Mouse (Mus musculus) heart, adult 2 months (tissue): ENCODE measurements around the gene Gucy2d. TPM values are rescaled to one million over a fixed set of nuclear protein-coding genes. Genes with fewer than 3 reads are reported as not detected.
A peak's percentile ranks its signal among the peaks of the same experiment; 100 is the strongest.

Experiments used
- DNase-seq, 2 experiments: peaks; one replicate each; pipeline ENCODE4 v3.0.0; 2021
- H3K27ac ChIP-seq: fragments of 200-600 bp; 2 replicates; pipeline ENCODE4 v1.8.1; 2022
- H3K27me3 ChIP-seq: fragments of 200-500 bp; 2 replicates; pipeline ENCODE4 v1.6.1; 2012; ENCODE audit warnings: mild to moderate bottlenecking, low read length, inconsistent platforms, mixed read lengths; ENCODE audit not compliant: control insufficient read depth, insufficient read depth
- H3K36me3 ChIP-seq: fragments of 200-500 bp; 2 replicates; pipeline ENCODE4 v1.6.1; 2012; ENCODE audit warnings: low read length, inconsistent platforms; ENCODE audit not compliant: control insufficient read depth, insufficient read depth
- H3K4me1 ChIP-seq: fragments of 200-500 bp; 2 replicates; pipeline ENCODE4 v1.6.1; 2011; ENCODE audit warnings: low read length; ENCODE audit not compliant: control insufficient read depth, insufficient read depth
- H3K4me3 ChIP-seq: fragments of 200-600 bp; 2 replicates; pipeline ENCODE4 v1.8.1; 2022
- H3K79me2 ChIP-seq: fragments of 200-500 bp; replicated peaks from 2 replicates; pipeline ENCODE4 v1.6.1; 2012; ENCODE audit warnings: mild to moderate bottlenecking, inconsistent platforms, low read length, moderate library complexity, mixed read lengths; ENCODE audit not compliant: control insufficient read depth, insufficient read depth
- H3K9ac ChIP-seq: fragments of 200-500 bp; 2 replicates; pipeline ENCODE4 v1.6.1; 2012; ENCODE audit warnings: low read depth, mild to moderate bottlenecking, control low read depth, inconsistent platforms, low read length, mixed read lengths
- CTCF ChIP-seq: fragments of 200-600 bp; IDR thresholded peaks from 2 replicates; pipeline ENCODE4 v1.8.1; 2022; ENCODE audit warnings: antibody characterized with exemption, mild to moderate bottlenecking, moderate library complexity
- EP300 ChIP-seq: fragments of 200-500 bp; IDR thresholded peaks from 2 replicates; pipeline ENCODE4 v1.6.1; 2011; ENCODE audit warnings: low read depth, low read length, control low read depth; ENCODE audit not compliant: insufficient read depth
- POLR2A ChIP-seq: fragments of 200-500 bp; IDR thresholded peaks from 2 replicates; pipeline ENCODE4 v1.6.1; 2011; ENCODE audit warnings: mild to moderate bottlenecking, low read depth, low read length, control low read depth; ENCODE audit not compliant: insufficient read depth
- WGBS: fragments of 180-500 bp; shearing (Covaris S2); methylation state at CpG from one replicate; pipeline ENCODE4 v1.1.7; 2018; 5-methylcytosine and 5-hydroxymethylcytosine counted together
- intact Hi-C: fragments of 180-260 bp; cut with DNase I; formaldehyde crosslinking; loops from one replicate; pipeline ENCODE4 v1.15.1; 2025
- polyA plus RNA-seq: library from polyadenylated mRNA; depleted of rRNA; stranded (reverse); fragments of >200 nt; gene quantifications from 2 replicates; pipeline ENCODE4 v1.2.3, GENCODE M21; 2012; rRNA removed
- total RNA-seq, 2 experiments: library from RNA; stranded (reverse); gene quantifications; 2 replicates each; pipeline ENCODE4 v1.2.3; 2021

The Gucy2d gene
- total and polyA plus RNA-seq, 3 experiments: 0.20 to 0.21 TPM; not detected in 1

- peak; percentile 68 to 79 for DNase-seq
- 45% methylated on average over 5 of the region's 5 CpGs for WGBS
Measured at GRCm38 (mm10) chr7:98522576-98522975, 82.4 kb downstream of the Gucy2d start.

GRCm38 (mm10) chr7:98523070-98523812, 83.0 kb downstream of the Gucy2d start:
- 55% methylated on average over 8 of the region's 8 CpGs for WGBS
- no peak overlapping the region for H3K9ac ChIP-seq
- peak; percentile 78 to 85 for DNase-seq
- TF ChIP-seq EP300 (no peak), POLR2A (no peak), CTCF (no peak; the same call in 1 of the 2 replicates)
- H3K27me3 ChIP-seq: no peaks in the 10 kb centered on the region
- H3K4me1 ChIP-seq: peaks cover 23% of the 10 kb centered on the region
- intact Hi-C loops: loop anchor here (2.0 to 5.0 kb wide), 3 partner anchors 20 to 41 kb away; no protein-coding TSS in a partner anchor
- H3K4me3 ChIP-seq: no peak overlapping the region
- no peaks in the 10 kb centered on the region for H3K79me2 ChIP-seq
- no peaks in the 10 kb centered on the region for H3K36me3 ChIP-seq
- peak overlapping the region; percentile 74 for H3K27ac ChIP-seq

More at GRCm38 (mm10) chr7:98522576-98522975, 82.4 kb downstream of the Gucy2d start:
- TF ChIP-seq EP300 (0 out of 2 replicates have a peak, but pooled peaks have one; percentile 5), POLR2A (no peak)
- Histone ChIP-seq H3K4me1 (peaks cover 23% of the 10 kb centered on the region), H3K4me3 (no peak overlapping the region), H3K36me3 (no peaks in the 10 kb centered on the region), H3K27ac (peak overlapping the region; percentile 74), H3K79me2 (no peaks in the 10 kb centered on the region), H3K27me3 (no peaks in the 10 kb centered on the region), H3K9ac (no peak overlapping the region)
- intact Hi-C loops: loop anchor here (2.0 to 5.0 kb wide), 3 partner anchors 20 to 40 kb away; no protein-coding TSS in a partner anchor

GRCm38 (mm10) chr7:98523813-98524361, 83.7 kb downstream of the Gucy2d start:
- intact Hi-C loops: loop anchor here (2.0 to 5.0 kb wide), 4 partner anchors 19 to 42 kb away; no protein-coding TSS in a partner anchor
- Histone ChIP-seq H3K79me2 (no peaks in the 10 kb centered on the region), H3K27me3 (no peaks in the 10 kb centered on the region), H3K36me3 (no peaks in the 10 kb centered on the region), H3K4me1 (peaks cover 23% of the 10 kb centered on the region), H3K4me3 (no peak overlapping the region), H3K27ac (peak overlapping the region; percentile 74), H3K9ac (peak overlapping the region; percentile 22; the same call in 1 of the 2 replicates)
- 6% methylated on average over 7 of the region's 7 CpGs for WGBS
- DNase-seq: peak; percentile 69 to 76
- TF ChIP-seq POLR2A: no peak
- no peak for TF ChIP-seq EP300

GRCm38 (mm10) chr7:98524401-98524800, 84.2 kb downstream of the Gucy2d start:
- Histone ChIP-seq H3K36me3 (no peaks in the 10 kb centered on the region), H3K27me3 (no peaks in the 10 kb centered on the region), H3K79me2 (no peaks in the 10 kb centered on the region), H3K27ac (peak overlapping the region; percentile 68), H3K4me1 (peaks cover 23% of the 10 kb centered on the region), H3K9ac (peak overlapping the region; percentile 22; the same call in 1 of the 2 replicates), H3K4me3 (no peak overlapping the region)
- 29% methylated on average over 6 of the region's 6 CpGs for WGBS
- TF ChIP-seq EP300: no peak
- no peak for TF ChIP-seq POLR2A
- TF ChIP-seq CTCF: no peak
- intact Hi-C loops: loop anchor here (2.0 to 5.0 kb wide), 2 partner anchors 40 to 42 kb away; no protein-coding TSS in a partner anchor
- DNase-seq: peak in 1 of 2 experiments; percentile 45

DNA sequence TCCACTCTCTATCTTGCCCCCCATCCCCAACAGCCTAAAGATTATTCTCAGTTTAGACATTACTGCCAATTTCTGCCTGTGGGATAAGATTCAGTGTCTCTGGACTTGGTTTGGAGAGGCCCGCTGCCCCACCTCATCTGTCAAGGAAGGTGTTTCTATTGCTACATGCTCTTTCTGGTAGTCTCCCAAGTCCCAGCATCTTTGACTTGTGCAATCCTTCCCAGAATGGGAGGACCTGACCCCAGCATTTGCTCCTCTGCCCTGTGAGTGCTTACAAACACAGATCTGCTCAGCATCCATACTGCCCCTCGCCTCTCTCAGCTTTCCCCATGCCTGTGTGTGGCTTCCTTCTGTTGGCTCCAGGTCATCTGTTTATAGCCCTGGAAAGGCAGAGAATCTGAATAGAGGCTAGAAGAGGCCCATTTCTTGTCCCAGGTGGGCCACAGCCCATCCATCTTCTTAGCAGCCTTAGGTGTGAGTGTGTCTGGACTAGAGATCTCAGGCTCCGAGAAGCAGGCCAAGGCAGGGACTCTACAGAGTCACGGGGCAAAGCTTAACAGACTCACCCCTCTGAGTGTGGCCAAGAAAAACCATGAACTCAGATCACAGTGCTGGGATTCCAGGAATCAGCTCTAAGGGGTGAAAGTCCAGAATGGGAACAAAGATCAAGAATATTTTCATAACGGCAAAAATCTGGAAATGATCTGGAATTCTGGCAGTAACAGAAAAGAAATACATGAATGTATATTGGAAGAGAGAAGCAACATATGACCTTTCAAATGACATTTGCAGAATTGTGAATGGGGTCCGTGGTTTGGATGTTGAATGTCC, 84.9 kb downstream of the Gucy2d start:
- H3K27ac ChIP-seq: peak overlapping the region; percentile 68
- no peaks in the 10 kb centered on the region for H3K79me2 ChIP-seq
- 75% methylated on average over 6 of the region's 6 CpGs for WGBS
- H3K27me3 ChIP-seq: no peaks in the 10 kb centered on the region
- intact Hi-C loops: loop anchor here (2.0 to 5.0 kb wide), 2 partner anchors 40 to 43 kb away; no protein-coding TSS in a partner anchor
- DNase-seq: peak in 1 of 2 experiments; percentile 31
- no peaks in the 10 kb centered on the region for H3K36me3 ChIP-seq
- no peak overlapping the region for H3K9ac ChIP-seq
- no peak for TF ChIP-seq POLR2A
- peaks cover 23% of the 10 kb centered on the region for H3K4me1 ChIP-seq
- no peak overlapping the region for H3K4me3 ChIP-seq

Other genes with a start within 250 kb of the Gucy2d start
- gene B3gnt6, start 240.9 kb upstream of the Gucy2d start, total RNA-seq: not detected
- 0.06 TPM in 1 of 2 replicates, not detected in the other for gene B3gnt6, start 240.9 kb upstream of the Gucy2d start, polyA plus RNA-seq
- 10 to 100 TPM; 11.0 to 13.2 TPM for gene Acer3, start 119.2 kb upstream of the Gucy2d start, total RNA-seq
- gene Acer3, start 119.2 kb upstream of the Gucy2d start, polyA plus RNA-seq: 5.5 and 8.7 TPM in 2 replicates
- gene Tsku, start 79.1 kb upstream of the Gucy2d start, total RNA-seq: 1 to 10 TPM; 2.2 to 2.5 TPM
- 4.9 and 5.9 TPM in 2 replicates for gene Tsku, start 79.1 kb upstream of the Gucy2d start, polyA plus RNA-seq
- 10 to 100 TPM; 13.6 to 13.7 TPM for gene Lrrc32, start 48.9 kb downstream of the Gucy2d start, total RNA-seq
- 14.5 and 21.9 TPM in 2 replicates for gene Lrrc32, start 48.9 kb downstream of the Gucy2d start, polyA plus RNA-seq
- 10 to 100 TPM; 24.0 to 25.6 TPM for gene Emsy, start 216.4 kb downstream of the Gucy2d start, total RNA-seq
- 19.6 and 27.7 TPM in 2 replicates for gene Emsy, start 216.4 kb downstream of the Gucy2d start, polyA plus RNA-seq